Mouse (Mus musculus): ENCODE measurements around the gene Lce6a. TPM values are rescaled to one million over a fixed set of nuclear protein-coding genes. Genes with fewer than 3 reads are reported as not detected.
A peak's percentile ranks its signal among the peaks of the same experiment; 100 is the strongest.

Gene Lce6a
- 0.45 TPM in 1 of 2 replicates, not detected in the other for polyA plus RNA-seq (2012; rRNA removed)

GRCm38 (mm10) chr3:92621560-92621959, at the start of gene Lce6a:
TSS of gene Lce6a (minus strand) at chr3:92621660.
- no peak for DNase-seq (ENCODE audit: low read depth)

GRCm38 (mm10) chr3:92670215-92670614, 48.8 kb upstream of the Lce6a start, which contains the start of gene Lce1a2:
TSS of gene Lce1a2 (minus strand) at chr3:92670315.
- DNase-seq (ENCODE audit: low read depth), result no peak

GRCm38 (mm10) chr3:92656826-92657225, 35.4 kb upstream of the Lce6a start, which contains the start of gene Lce1b:
TSS of gene Lce1b (minus strand) at chr3:92656926.
- DNase-seq (ENCODE audit: low read depth), result no peak

GRCm38 (mm10) chr3:92648207-92648606, 26.7 kb upstream of the Lce6a start, which contains the start of gene Lce1a1:
TSS of gene Lce1a1 (minus strand) at chr3:92648307.
- DNase-seq (ENCODE audit: low read depth), result no peak

DNA sequence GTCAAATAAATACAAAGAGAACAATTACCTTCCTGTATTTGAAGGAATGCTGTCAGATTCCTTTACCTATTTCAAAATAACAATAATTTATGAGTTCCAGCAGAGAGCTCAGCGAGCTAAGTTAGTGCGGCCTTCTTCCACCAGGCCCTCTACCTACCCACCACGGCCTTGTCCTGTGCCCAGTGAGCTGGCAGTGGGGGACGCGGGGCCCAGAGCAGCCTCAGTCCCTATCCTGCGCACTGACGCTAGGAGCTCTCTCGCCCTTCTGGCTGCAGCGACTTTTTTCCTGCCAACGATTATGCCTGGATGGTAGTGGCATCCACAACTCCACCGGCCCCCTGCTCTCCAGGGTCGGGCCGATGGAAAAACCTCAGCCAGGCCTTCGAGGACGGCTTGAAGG, 18.4 kb upstream of the Lce6a start:
- DNase-seq (ENCODE audit: low read depth), result no peak

DNA sequence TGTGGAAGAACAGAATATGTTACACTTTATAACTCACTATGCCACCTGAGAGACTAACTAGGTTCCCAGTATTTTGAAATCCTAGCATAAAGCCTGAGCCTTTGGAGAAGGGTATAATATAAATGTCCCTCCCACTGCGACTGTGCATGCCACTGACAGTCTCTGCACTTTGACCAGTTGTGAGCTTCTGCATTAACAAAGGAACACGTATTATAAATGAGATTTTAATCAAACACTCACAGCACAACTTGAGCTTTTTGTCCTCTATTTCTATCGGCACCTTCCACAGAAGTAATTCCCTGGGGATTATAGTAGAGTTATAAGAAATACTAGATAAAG, 17.2 kb upstream of the Lce6a start:
- no peak for DNase-seq (ENCODE audit: low read depth)

DNA sequence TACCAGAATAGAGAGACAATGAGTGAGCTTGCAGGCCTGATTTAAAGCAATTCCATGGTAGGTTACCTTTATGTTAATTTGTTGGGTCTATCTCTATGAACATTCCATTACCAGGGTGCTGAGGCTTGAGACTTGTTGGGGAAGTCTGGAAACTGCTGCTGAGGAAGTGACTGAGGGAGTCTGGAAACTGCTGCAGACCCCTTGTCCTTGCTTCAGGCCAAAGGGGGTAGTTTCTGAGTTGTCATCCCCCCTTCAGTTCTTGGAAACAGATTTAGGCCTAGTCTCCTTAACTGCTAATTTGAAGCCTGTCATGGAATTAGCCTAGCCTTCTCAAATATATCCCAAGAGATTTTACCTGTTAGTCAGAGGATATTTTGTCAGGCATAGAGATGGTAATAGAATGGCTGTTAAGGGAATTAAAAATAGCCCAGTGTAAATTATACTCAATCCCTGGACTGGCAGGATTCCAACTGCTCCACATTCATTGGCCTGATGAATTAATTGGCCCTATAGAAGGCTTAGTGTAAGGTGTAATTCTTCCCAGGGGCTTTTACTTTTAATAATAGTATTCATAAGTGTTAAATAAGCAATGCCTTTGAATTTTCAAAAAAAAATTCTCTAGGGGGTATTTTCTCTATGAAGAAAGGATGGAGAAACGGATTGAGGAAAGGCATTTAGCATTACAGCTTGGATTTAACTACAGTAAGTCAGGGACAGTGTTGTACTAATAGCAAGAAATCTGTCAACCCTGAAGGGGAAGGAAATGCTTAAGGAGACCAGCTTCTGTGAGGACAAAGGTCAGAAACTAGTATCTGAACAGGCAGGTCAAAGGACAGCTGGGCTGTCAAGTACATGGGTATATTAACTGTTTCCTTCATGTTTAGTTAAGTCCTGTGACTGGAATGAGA, 16.5 kb upstream of the Lce6a start:
- no peak for DNase-seq (ENCODE audit: low read depth)

DNA sequence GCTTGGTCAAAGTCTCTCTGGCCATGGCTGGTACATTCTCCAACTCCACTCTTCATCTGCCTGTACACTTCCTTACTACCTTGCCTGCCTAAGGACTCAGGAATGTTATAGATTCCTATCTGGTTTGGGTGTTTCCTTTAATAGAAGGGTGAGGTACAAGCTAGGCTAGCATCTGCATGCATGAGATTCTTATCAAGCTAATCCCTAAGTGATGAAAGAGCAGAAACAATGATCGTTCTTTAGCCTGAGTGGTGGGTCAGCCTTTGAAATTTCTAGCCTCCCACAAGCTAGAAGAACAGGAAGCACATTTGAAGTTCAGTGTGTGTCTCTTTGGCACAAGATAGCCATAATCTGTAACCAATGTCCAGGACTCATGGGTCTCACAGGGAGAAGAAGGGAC, 11.7 kb downstream of the Lce6a start:
- peak; percentile 79 for DNase-seq (ENCODE audit: low read depth)

DNA sequence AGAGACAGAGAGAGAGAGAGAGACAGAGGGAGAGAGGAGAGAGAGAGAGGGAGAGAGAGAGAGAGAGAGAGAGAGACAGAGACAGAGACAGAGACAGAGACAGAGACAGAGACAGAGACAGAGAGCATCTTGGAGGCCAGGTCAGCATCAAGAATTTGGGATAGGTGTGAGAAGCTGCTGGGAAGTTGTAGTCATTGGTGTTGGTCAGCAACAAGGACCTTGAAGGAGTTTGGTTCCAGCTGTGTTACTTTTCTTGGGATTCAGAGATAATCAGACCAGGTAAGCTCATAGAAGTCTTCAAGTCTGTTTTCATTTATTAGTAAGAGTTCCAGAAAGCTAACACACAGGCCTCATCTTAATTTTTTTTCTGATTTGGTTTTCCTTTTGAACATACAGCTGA, 14.1 kb downstream of the Lce6a start, which contains the start of gene 2210017I01Rik:
TSS of gene 2210017I01Rik (minus strand) at position 101 of the 400 bp plus-strand sequence.
- DNase-seq (ENCODE audit: low read depth), result no peak

GRCm38 (mm10) chr3:92602169-92602568, 19.3 kb downstream of the Lce6a start:
- no peak for DNase-seq (ENCODE audit: low read depth)

- no peak for DNase-seq (ENCODE audit: low read depth)
Measured at GRCm38 (mm10) chr3:92600456-92600855, 21.0 kb downstream of the Lce6a start.

DNA sequence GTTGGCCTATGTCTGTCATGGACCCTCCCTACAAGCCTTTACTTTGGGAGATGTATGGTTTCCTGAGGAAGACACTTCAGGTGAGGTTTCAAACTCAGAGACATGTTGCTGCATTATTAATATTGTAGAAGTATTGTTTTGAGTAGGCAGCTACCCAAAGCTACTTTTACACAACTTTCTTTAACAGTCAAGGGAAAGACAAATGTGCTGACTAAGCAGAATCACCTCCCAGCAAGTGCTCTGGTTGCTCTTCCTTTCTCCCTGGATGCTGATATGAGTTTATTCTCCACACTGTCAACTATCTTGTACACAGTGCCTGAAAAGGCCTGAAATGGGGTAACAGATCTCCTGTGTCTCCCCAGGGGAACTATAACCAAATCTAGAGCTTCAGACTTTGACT, 21.5 kb downstream of the Lce6a start:
- DNase-seq (ENCODE audit: low read depth), result no peak

DNA sequence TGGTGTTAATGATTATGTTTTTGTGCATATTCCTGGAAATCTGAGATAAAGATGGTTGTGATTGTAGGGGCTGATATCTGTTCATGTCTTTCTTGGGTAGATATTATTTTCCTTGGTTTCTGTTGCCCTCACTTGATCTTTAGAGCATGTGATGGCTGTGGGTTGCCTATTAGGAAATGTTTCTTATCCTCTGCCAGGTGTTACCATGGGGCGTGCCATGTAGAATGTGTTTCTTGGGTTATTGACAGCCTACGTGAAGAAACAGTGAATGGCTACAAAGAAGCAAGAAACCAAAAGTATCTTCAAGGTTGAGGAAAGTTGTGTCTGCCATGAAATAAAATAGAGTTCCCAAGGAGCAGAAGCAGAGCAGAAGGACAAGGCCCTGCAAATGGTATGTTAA, 23.0 kb downstream of the Lce6a start:
- peak; percentile 58 for DNase-seq (ENCODE audit: low read depth)

DNA sequence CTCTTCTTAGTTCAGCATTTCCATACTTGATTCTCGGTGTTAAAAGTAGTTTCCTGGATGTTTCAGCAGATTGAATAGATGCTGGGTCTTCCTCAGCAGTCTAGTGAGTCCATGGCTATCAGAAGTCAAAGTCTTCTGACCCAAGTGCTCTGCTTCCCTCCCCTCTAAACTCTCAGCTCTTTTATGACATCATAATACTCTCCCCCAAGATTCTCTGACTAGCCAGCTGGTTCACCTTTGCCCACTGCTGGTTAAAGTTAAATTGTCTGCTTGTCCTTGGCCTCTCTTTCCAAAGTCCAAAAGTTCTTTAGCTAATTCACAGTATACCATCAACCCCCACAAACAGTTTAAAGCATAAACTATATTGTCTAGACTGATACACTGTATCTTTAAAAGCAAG, 32.6 kb downstream of the Lce6a start, which contains the start of gene Smcp:
TSS of gene Smcp (minus strand) at position 140 of the 400 bp plus-strand sequence.
- no peak for DNase-seq (ENCODE audit: low read depth)

- DNase-seq (ENCODE audit: low read depth), result no peak
Measured at GRCm38 (mm10) chr3:92587190-92587589, 34.3 kb downstream of the Lce6a start.

DNA sequence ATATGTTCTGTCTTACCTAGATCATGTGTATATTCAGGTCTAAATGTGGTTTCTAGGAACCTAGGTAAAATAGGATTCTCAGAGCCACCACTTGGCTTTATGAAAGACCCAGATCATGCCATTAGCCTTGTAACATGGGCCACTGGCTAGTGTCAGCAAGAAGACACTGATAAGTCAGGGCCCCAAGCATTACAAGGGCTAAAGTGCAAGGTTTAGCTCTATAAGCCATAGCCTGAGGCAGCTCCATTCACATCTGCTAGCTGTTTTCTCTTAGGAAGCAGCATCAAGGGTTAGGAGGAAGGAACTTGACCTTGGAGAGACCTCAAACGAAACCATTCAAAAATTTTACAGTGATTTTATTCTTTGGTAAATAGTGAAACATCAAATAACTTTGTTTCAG, 36.4 kb downstream of the Lce6a start:
- DNase-seq (ENCODE audit: low read depth), result no peak

- DNase-seq (ENCODE audit: low read depth), result no peak
Measured at GRCm38 (mm10) chr3:92583164-92583826, 38.2 kb downstream of the Lce6a start.

DNA sequence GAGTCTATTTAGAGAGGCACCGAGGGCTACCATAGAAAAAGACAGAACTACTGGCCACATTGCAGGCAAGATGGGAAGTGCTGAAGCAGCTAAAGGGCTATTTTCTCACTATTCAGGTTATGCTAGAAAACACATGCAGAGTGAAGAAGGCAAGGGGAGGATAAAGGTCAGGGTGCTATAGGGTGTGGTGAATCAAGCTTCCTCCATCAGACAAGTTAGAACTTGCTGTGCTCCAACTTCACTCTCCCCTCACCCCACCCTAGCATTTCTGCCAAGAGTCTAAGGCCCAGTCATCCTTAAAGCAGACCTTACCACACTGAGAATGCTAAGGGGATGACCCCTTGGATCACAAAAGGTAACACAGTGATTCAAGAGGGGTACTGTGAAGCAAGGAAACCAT, 42.0 kb downstream of the Lce6a start:
- no peak for DNase-seq (ENCODE audit: low read depth)

- DNase-seq (ENCODE audit: low read depth), result no peak
Measured at GRCm38 (mm10) chr3:92578652-92579413, 42.6 kb downstream of the Lce6a start.

DNA sequence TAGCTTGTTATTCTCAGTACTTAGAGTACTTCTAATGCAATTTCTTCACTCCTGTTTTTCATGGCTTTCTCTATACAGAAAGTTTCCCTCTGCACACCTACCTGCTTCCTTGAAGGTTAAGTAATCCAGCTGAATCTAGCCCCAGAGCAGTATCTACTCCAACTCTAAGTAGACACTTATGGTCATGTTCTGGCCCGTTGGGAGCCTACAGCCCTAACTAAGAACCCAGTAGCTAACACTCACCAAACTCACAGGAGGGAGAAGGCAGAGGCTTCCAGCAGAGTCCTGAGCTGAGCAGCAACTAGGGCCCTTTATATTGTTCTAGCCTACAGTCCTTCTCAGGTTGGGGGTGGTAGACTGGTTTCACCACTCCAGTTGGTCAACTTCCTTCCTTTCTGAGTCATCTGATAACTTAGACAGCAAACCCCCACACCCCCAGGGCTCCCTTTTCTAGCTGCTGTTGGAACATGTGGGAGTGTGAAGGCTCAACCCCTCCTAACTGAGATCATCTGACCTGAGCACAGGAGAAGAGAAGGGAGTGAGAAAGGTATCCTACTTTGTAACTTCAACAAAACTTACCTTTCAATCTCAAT, 47.9 kb downstream of the Lce6a start, which contains the start of gene Ivl:
TSS of gene Ivl (minus strand) at position 287 of the 593 bp plus-strand sequence.
- DNase-seq (ENCODE audit: low read depth), result no peak

DNA sequence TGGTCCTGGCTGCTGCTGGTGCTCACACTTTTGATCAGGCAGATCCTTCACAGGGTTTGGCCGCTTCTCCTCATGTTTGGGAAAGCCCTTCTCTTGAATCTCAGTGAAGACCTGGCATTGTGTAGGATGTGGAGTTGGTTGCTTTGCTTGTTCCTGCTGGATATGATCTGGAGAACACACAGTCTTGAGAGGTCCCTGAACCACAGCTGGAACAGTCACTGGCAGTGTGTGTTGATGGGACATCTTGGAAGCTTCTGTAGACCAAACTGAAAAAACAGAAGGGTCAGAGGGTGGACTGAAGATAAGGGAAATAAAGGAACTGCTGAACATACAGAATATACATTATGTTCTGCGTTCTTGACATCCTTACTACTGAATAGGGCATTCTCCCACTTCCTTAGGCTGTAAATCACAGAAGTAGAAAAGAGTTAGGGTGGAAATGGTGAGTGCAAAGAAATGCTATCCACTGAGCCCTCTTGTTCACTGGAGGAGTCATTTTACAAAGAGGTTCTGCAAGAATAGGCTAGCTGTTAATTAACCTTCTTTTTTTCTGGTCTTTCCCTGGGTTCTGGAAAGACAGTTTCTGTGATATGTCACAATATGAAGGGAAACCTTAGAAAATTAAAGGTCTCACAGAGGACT, 48.8 kb downstream of the Lce6a start:
- no peak for DNase-seq (ENCODE audit: low read depth)
